Mouse (Mus musculus) liver, embryonic 14.5 days (tissue): ENCODE results near the gene Gm42742. TPM values are rescaled to one million over a fixed set of nuclear protein-coding genes. Genes with fewer than 3 reads are reported as not detected.

Experiments used
- ATAC-seq: fragments of 200-750 bp; cut with Nextera tagmentation; 2 replicates; pipeline ENCODE4 v1.8.0; 2017; ENCODE audit warnings: moderate number of reproducible peaks, mild to moderate bottlenecking, moderate library complexity; ENCODE audit not compliant: insufficient read depth
- DNase-seq, 3 experiments: peaks; one replicate each; pipeline ENCODE4 v3.0.0-alpha.2; 2012 to 2013; ENCODE audit warnings: low read depth in 3 of 3, low spot score in 3 of 3
- H3K27ac ChIP-seq: fragments of 300-500 bp; sonication (generic); 2 replicates; pipeline ENCODE4 v1.5.1; 2014; ENCODE audit warnings: moderate library complexity, mild to moderate bottlenecking, control low read depth, inconsistent platforms
- H3K27me3 ChIP-seq: fragments of 300-500 bp; sonication (generic); 2 replicates; pipeline ENCODE4 v1.6.1; 2014; ENCODE audit warnings: mild to moderate bottlenecking, low read length, moderate library complexity; ENCODE audit not compliant: control insufficient read depth, insufficient read depth
- H3K36me3 ChIP-seq: fragments of 300-500 bp; sonication (generic); replicated peaks from 2 replicates; pipeline ENCODE4 v1.6.1; 2014; ENCODE audit warnings: low read depth; ENCODE audit not compliant: control insufficient read depth, insufficient read depth
- H3K4me1 ChIP-seq, 2 experiments: fragments of 200-500 bp in 1 of 2; fragments of 300-500 bp in 1 of 2; sonication (generic) in 1 of 2; replicated peaks; 2 replicates each; pipeline ENCODE4 v1.6.1; 2012 to 2014; ENCODE audit warnings: antibody characterized with exemption in 1 of 2, inconsistent platforms in 1 of 2, low read length in 1 of 2; ENCODE audit not compliant: control insufficient read depth in 2 of 2, insufficient read depth in 2 of 2
- H3K4me2 ChIP-seq: fragments of 300-500 bp; sonication (generic); 2 replicates; pipeline ENCODE4 v1.6.1; 2014; ENCODE audit warnings: low read depth, mild to moderate bottlenecking, control low read depth, moderate library complexity
- H3K4me3 ChIP-seq, 2 experiments: fragments of 200-500 bp in 1 of 2; fragments of 300-500 bp in 1 of 2; sonication (generic) in 1 of 2; 2 replicates each; pipeline ENCODE4 v1.5.1; 2012 to 2014; ENCODE audit warnings: low read depth in 2 of 2, low read length in 2 of 2, mild to moderate bottlenecking in 2 of 2, control low read depth in 1 of 2, inconsistent platforms in 1 of 2, moderate library complexity in 1 of 2; ENCODE audit not compliant: insufficient read depth in 1 of 2
- H3K9ac ChIP-seq: fragments of 300-500 bp; sonication (generic); replicated peaks from 2 replicates; pipeline ENCODE4 v1.6.1; 2014; ENCODE audit warnings: mild to moderate bottlenecking, control low read depth, moderate library complexity
- H3K9me3 ChIP-seq: fragments of 300-500 bp; sonication (generic); 2 replicates; pipeline ENCODE4 v1.6.1; 2016; ENCODE audit warnings: low read length, mixed read lengths; ENCODE audit not compliant: control insufficient read depth
- CTCF ChIP-seq: IDR thresholded peaks from 2 replicates; pipeline ENCODE4 v1.5.1; 2016; ENCODE audit warnings: antibody characterized with exemption, low read depth, control low read depth
- EP300 ChIP-seq: IDR thresholded peaks from 2 replicates; pipeline ENCODE4 v1.6.1; 2016; ENCODE audit warnings: antibody characterized with exemption, low read depth
- WGBS: fragments of 180-500 bp; shearing (Covaris S2); extraction: QIAGEN DNeasy Blood & Tissue Kit; methylation state at CpG from one replicate; pipeline ENCODE4 v1.1.7; 2014; ENCODE audit not compliant: insufficient replicate concordance; 5-methylcytosine and 5-hydroxymethylcytosine counted together
- polyA plus RNA-seq, 2 experiments: library from polyadenylated mRNA; depleted of rRNA in 1 of 2; stranded (reverse) in 1 of 2; unstranded in 1 of 2; fragments of >200 nt; fragmentation: Nextera tagmentation in 1 of 2; extraction: Ambion mirVana in 1 of 2; gene quantifications; 2 replicates each; pipeline versions ENCODE4 v1.2.1 to v1.2.3; 2012 to 2014

The Gm42742 gene
- polyA plus RNA-seq, 2 experiments, result 1.2 to 15.7 TPM

DNA sequence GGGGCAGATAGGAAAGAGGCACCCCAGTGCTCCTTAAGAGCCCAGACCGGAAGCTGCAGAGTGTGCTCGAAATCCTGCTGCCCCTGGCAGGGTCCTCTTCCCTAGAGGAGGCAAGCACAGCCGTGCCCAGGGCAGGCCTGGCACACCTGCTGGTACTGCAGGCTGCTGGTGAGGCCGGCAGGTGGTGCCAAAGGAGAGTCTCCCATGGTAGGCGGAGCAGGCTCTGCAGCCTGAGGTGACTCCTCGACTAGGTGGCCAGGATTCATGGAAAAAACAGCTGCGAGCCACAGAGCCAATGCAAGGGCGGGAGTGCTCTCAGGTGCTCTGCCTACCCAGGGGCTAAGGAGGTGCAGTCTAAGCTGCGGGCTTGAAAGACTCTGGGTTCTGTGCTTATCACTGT is 34.6 kb downstream of the Gm42742 start:
- peak; percentile 64 for TF ChIP-seq CTCF
- no peak for TF ChIP-seq EP300
- Histone ChIP-seq H3K4me3 (no peak overlapping the region), H3K27ac (no peak overlapping the region), H3K36me3 (no peaks in the 10 kb centered on the region), H3K4me1 (no peaks in the 10 kb centered on the region), H3K27me3 (no peaks in the 10 kb centered on the region), H3K9me3 (no peaks in the 10 kb centered on the region), H3K9ac (no peak overlapping the region), H3K4me2 (no peak overlapping the region)
- WGBS, result 41% methylated on average over 9 of the region's 9 CpGs
- ATAC-seq, result no peak
- DNase-seq, result no peak

DNA sequence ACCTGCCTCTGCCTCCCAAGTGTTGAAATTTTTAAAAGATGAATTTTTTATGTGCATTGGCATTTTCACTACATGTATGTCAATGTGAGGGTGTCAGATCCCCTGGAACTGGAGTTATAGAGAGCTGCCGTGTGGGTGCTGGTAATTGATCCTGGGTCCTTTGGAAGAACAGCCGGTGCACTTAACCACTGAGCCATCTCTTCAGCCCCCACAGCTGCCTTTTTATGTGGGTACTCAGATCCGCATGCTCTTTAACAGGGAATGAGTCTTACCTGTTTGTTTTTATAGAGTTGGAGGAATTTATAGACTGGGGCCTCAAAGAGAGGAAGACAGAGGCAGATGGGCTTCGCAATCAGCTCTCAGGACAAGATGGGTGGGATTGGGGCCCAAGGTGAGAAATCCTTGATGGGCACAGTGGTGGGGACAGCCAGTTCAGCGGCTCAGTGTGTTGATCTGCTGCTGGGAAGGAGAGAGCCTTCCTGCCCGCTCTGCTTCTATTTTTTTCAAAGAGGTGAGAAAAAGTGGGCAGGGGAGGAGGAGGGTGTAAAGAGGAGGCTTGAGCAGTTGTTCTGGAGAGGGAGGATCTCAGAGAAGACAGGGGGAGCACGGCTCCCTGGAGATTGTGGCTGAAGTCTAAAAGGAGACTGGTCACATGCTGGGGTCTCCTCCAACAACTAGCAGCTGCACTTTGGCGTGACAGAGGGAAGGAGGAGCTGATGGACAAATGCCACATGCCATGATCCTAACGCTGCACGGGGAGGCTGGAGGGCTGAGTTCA is 36.0 kb downstream of the Gm42742 start:
- Histone ChIP-seq H3K4me3 (no peak overlapping the region), H3K36me3 (peaks cover 4% of the 10 kb centered on the region), H3K4me1 (no peaks in the 10 kb centered on the region), H3K9me3 (no peaks in the 10 kb centered on the region), H3K27me3 (no peaks in the 10 kb centered on the region), H3K27ac (no peak overlapping the region), H3K9ac (no peak overlapping the region), H3K4me2 (no peak overlapping the region)
- ATAC-seq, result no peak
- no peak for TF ChIP-seq CTCF
- TF ChIP-seq EP300, result no peak
- no peak for DNase-seq
- WGBS, result 51% methylated on average over 10 of the region's 10 CpGs

DNA sequence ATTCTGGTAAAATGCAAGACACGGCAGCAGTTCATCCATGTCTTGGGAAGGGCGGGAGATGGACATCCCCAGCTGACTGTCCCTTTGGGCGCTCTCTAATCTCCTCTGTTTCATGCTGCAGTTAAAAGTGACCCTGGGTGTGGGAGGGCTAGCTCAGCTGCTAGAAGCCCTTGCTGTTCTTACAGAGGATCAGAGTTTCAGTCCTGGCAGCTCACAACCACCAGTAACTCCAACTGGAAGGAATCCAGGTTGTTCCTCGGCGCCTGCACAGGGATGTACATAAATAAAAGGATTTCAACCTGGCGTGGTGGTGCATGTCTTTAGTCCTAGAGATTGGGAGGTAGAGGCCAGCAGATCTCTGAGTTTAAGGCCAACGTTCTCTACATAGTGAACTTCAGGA is 37.8 kb downstream of the Gm42742 start:
- no peaks in the 10 kb centered on the region for H3K9me3 ChIP-seq
- TF ChIP-seq EP300 (no peak), CTCF (no peak)
- H3K27me3 ChIP-seq, result no peaks in the 10 kb centered on the region
- peaks cover 19% of the 10 kb centered on the region for H3K36me3 ChIP-seq
- no peaks in the 10 kb centered on the region for H3K4me1 ChIP-seq
- WGBS, result 71% methylated on average over 7 of the region's 7 CpGs
- H3K4me2 ChIP-seq, result no peak overlapping the region
- H3K4me3 ChIP-seq, result no peak overlapping the region
- H3K27ac ChIP-seq, result no peak overlapping the region
- ATAC-seq, result no peak
- H3K9ac ChIP-seq, result no peak overlapping the region
- no peak for DNase-seq

DNA sequence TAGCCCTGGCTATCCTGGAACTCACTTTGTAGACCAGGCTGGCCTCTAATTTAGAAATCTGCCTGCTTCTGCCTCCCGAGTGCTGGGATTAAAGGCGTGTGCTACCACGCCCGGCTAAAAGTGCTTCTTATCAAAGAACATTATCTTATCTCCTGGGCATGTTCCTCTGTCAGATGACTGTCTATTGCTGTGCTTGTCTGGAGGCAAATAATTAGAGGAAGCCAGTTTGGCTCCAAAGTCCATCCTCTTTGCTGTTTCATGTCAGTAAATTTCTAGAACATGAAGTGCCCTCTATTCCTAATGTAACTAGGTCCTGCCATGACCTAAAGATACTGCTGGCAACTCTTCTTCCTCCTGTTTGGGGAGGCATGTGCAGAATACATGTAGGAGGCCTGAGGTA is 38.8 kb downstream of the Gm42742 start:
- TF ChIP-seq EP300, result no peak
- TF ChIP-seq CTCF, result no peak
- no peak for DNase-seq
- Histone ChIP-seq H3K27me3 (no peaks in the 10 kb centered on the region), H3K9me3 (no peaks in the 10 kb centered on the region), H3K9ac (no peak overlapping the region), H3K36me3 (peaks cover 22% of the 10 kb centered on the region), H3K27ac (no peak overlapping the region), H3K4me3 (no peak overlapping the region), H3K4me2 (no peak overlapping the region), H3K4me1 (peaks cover 4 to 6% of the 10 kb centered on the region in 2 experiments)
- ATAC-seq, result no peak
- 33% methylated on average over 4 of the region's 4 CpGs for WGBS

DNA sequence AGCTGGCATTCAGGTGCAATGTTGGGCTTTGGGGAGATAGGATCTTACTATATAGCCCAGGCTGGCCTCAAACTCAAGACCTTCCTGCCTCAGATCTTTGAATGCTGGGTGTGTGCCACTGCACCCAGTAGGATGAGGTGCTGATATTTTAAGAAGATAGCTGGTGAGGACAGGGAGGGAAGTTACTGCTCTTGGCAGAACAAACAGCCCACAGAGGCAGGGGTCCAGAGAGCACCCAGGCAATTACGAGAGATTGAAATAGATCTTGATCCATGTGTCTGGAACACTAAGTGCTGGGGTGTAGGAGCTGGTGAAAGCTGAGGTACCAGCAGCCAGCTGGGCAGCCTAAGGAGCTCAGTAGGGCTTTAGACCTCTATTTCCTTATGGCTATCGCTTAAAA is 39.3 kb downstream of the Gm42742 start:
- H3K9me3 ChIP-seq, result no peaks in the 10 kb centered on the region
- TF ChIP-seq EP300, result no peak
- no peak overlapping the region for H3K4me2 ChIP-seq
- DNase-seq (no peak), ATAC-seq (no peak)
- no peak overlapping the region for H3K4me3 ChIP-seq
- H3K27me3 ChIP-seq, result no peaks in the 10 kb centered on the region
- peaks cover 5 to 7% of the 10 kb centered on the region in 2 experiments for H3K4me1 ChIP-seq
- H3K27ac ChIP-seq, result no peak overlapping the region
- WGBS, result 65% methylated on average over 2 of the region's 2 CpGs
- peaks cover 22% of the 10 kb centered on the region for H3K36me3 ChIP-seq
- H3K9ac ChIP-seq, result no peak overlapping the region
